Mouse (Mus musculus) heart, postnatal 10 days (tissue): Measurements from ENCODE around the gene Ssbp2. TPM values are rescaled to one million over a fixed set of nuclear protein-coding genes. Genes with fewer than 3 reads are reported as not detected.

Source experiments
- DNase-seq, 2 experiments: peaks; one replicate each; pipeline ENCODE4 v3.0.0; 2021
- intact Hi-C: fragments of 180-260 bp; cut with DNase I; formaldehyde crosslinking; loops from one replicate; pipeline ENCODE4 v1.15.1; 2025
- total RNA-seq, 2 experiments: library from RNA; stranded (reverse); gene quantifications; 2 replicates each; pipeline ENCODE4 v1.2.3; 2021

The Ssbp2 gene
- total RNA-seq, 2 experiments from 2014 or later: 51.4 to 51.7 TPM

- intact Hi-C loops: loop anchor here (1.0 to 10.0 kb wide), 6 partner anchors 38 to 528 kb away; partner anchors contain the start of genes Atg10 and Zcchc9
- DNase-seq: peak; percentile 99
Measured at GRCm38 (mm10) chr13:91460621-91461284, 670 bp downstream of the Ssbp2 start.

GRCm38 (mm10) chr13:91461299-91461698 is 1.2 kb downstream of the Ssbp2 start:
- DNase-seq: no peak
- intact Hi-C loops: loop anchor here (2.0 to 10.0 kb wide), 5 partner anchors 38 to 529 kb away; partner anchors contain the start of genes Atg10 and Zcchc9

GRCm38 (mm10) chr13:91461711-91462351 is 1.7 kb downstream of the Ssbp2 start:
- peak; percentile 55 to 57 for DNase-seq
- intact Hi-C loops: loop anchor here (2.0 to 10.0 kb wide), 5 partner anchors 39 to 530 kb away; partner anchors contain the start of genes Atg10 and Zcchc9

GRCm38 (mm10) chr13:91462395-91462794 is 2.3 kb downstream of the Ssbp2 start:
- no peak for DNase-seq
- intact Hi-C loops: loop anchor here (5.0 to 10.0 kb wide), 4 partner anchors 235 to 530 kb away; partner anchors contain the start of genes Atg10 and Zcchc9

- intact Hi-C loops: loop anchor here (1.0 to 10.0 kb wide), 5 partner anchors 171 to 531 kb away; partner anchors contain the start of genes Atg10 and Zcchc9
- peak; percentile 32 to 35 for DNase-seq
Measured at GRCm38 (mm10) chr13:91462893-91463481, 2.9 kb downstream of the Ssbp2 start.

DNA sequence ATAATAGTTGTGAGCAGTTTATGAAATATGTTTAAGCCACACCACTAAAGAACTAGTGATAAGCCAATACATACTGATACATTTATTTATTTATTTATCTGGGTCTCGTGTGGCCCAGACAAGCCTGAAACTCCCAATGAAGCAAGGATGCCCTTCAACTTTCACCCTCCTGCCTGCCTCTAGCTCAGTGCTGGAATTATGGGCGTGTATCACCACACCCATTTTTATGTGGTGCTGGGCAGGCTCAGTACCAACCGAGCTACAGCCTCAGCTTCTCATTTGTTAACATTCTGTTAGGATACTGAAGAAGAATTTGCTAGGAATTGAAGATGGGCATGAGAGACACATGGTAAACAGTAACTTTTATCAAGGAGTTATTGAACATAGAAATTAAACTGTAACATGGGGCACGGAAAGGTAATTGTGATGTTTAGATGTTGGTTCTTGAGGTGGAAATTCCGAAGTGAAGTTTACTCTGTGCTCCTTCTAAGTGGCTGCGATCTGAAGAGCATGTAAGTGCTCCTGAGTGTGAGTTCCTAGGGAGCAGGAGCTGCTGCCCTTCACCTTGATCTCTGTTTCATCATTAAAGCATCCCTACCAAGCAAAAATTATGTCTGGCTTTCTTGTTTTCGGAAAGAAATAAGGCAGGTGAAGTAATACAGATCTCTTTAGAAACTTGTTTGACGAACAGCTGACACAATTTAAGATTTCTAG is 5.1 kb downstream of the Ssbp2 start:
- intact Hi-C loops: loop anchor here (10.0 kb wide), 1 partner anchor 340 kb away; the partner anchor contains the start of gene Zcchc9
- no peak for DNase-seq

GRCm38 (mm10) chr13:91471566-91471965 is 11.5 kb downstream of the Ssbp2 start:
- DNase-seq: peak; percentile 58 to 61
- intact Hi-C loops: no loop called here

GRCm38 (mm10) chr13:91471980-91472379 is 11.9 kb downstream of the Ssbp2 start:
- intact Hi-C loops: no loop called here
- no peak for DNase-seq

DNA sequence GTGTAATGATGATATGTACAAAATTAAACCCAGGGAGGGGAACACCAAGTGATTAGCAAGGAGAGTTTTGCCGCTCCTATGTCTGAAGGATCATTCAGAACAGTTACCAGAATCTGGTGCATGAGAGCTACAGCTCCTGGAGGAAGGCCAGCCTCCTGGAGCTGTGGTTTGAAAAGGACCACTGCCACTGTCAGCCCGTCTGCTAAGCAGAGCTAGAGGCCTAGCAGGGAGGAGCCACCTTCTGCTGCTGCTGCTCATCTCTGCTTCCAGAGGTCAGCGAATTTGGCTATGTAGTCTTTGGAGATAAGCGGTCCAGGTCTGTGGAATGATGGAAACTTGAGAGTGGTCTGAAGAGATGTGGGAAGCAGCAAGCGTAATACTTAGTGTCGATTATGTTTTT is 13.4 kb downstream of the Ssbp2 start:
- intact Hi-C loops: no loop called here
- DNase-seq: no peak

- intact Hi-C loops: no loop called here
- no peak for DNase-seq
Measured at GRCm38 (mm10) chr13:91474027-91474426, 13.9 kb downstream of the Ssbp2 start.

DNA sequence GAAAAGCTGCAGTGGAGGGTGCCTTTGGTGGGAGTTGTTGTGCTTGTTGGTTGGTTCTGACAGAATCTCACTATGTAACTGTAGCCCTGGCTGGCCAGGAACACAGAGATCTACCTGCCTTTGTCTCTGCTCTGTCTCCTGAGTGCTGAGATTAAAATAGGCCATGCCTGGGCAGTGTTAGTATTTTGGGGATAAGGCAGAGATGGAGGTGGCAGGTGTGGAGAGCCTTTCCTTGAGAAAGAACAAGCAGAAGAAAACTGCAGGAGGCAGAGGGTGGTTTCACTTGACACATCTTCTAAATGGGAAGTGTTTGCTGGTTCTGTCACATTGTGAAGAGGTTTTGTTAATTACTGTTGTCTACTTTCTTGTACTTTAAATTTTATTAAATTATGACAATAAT is 15.8 kb downstream of the Ssbp2 start:
- intact Hi-C loops: no loop called here
- no peak for DNase-seq

- intact Hi-C loops: no loop called here
- DNase-seq: no peak
Measured at GRCm38 (mm10) chr13:91476596-91477100, 16.6 kb downstream of the Ssbp2 start.

DNA sequence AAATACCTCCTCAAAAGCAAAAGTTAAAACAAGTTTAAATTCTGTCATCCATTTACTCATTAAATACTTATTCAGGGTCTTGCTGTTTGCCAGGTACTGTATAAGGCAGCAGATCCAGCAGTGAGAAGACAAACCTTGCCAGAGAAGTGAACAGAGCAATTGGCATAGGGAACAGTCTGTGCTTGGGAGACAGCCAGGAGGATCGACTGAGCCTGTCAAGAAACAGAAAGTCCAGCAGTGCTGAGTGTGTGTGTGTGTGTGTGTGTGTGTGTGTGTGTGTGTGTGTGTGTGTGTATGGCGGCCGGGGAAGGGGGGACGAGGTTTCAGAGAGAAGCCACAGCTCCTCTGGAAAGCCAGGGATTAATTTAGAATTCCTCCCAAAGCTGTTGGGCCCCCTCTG is 17.9 kb downstream of the Ssbp2 start:
- intact Hi-C loops: no loop called here
- DNase-seq: peak; percentile 72 to 76

DNA sequence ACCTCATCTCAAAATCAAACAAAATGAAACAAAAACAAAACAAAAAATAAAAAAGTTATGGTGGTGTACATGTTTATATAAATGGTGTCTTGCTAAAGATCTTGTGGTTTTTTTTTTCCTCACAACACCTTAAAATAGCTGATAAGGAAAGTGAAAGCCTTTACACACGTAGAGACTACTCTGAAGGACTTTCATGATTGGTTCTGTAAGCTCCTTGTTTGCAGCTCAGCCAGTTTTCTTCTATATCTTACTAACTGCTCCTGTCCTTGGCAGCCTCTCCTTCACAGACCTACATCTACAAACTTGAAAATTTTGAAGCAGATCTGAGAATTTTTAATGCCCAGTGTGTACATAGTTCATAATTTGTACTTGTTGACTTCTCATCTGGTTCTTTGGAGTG is 24.2 kb downstream of the Ssbp2 start:
- intact Hi-C loops: no loop called here
- no peak for DNase-seq

- intact Hi-C loops: no loop called here
- no peak for DNase-seq
Measured at GRCm38 (mm10) chr13:91492133-91492532, 32.0 kb downstream of the Ssbp2 start.

GRCm38 (mm10) chr13:91497055-91497454 is 37.0 kb downstream of the Ssbp2 start:
- DNase-seq: no peak
- intact Hi-C loops: no loop called here

GRCm38 (mm10) chr13:91501735-91502134 is 41.7 kb downstream of the Ssbp2 start:
- intact Hi-C loops: no loop called here
- no peak for DNase-seq

- intact Hi-C loops: no loop called here
Measured at GRCm38 (mm10) chr13:91502642-91503373, 42.7 kb downstream of the Ssbp2 start.

GRCm38 (mm10) chr13:91508991-91509390 is 48.9 kb downstream of the Ssbp2 start:
- intact Hi-C loops: no loop called here
- no peak for DNase-seq

More at GRCm38 (mm10) chr13:91502642-91503373, 42.7 kb downstream of the Ssbp2 start:
- DNase-seq: no peak

- peak in 1 of 2 experiments; percentile 14 for DNase-seq
Measured at GRCm38 (mm10) chr13:91509467-91509866, 49.4 kb downstream of the Ssbp2 start.

More at GRCm38 (mm10) chr13:91509467-91509866, 49.4 kb downstream of the Ssbp2 start:
- intact Hi-C loops: no loop called here
